Mouse (Mus musculus): ENCODE data around the gene Zc3h4. TPM values are rescaled to one million over a fixed set of nuclear protein-coding genes. Genes with fewer than 3 reads are reported as not detected.

Zc3h4 gene
- polyA plus RNA-seq (2021; fragmentation: Nextera tagmentation), result 3.7 and 4.5 TPM in 2 replicates
- long read RNA-seq, experiment 1, partial matches to known transcripts, result 0 of 4 reads
- long read RNA-seq, experiment 1, other reads (novel, unspliced or antisense), result 4 of 4 reads
- long read RNA-seq, experiment 2, partial matches to known transcripts, result 6 of 7 reads
- long read RNA-seq, experiment 2, other reads (novel, unspliced or antisense), result 1 of 7 reads

DNA sequence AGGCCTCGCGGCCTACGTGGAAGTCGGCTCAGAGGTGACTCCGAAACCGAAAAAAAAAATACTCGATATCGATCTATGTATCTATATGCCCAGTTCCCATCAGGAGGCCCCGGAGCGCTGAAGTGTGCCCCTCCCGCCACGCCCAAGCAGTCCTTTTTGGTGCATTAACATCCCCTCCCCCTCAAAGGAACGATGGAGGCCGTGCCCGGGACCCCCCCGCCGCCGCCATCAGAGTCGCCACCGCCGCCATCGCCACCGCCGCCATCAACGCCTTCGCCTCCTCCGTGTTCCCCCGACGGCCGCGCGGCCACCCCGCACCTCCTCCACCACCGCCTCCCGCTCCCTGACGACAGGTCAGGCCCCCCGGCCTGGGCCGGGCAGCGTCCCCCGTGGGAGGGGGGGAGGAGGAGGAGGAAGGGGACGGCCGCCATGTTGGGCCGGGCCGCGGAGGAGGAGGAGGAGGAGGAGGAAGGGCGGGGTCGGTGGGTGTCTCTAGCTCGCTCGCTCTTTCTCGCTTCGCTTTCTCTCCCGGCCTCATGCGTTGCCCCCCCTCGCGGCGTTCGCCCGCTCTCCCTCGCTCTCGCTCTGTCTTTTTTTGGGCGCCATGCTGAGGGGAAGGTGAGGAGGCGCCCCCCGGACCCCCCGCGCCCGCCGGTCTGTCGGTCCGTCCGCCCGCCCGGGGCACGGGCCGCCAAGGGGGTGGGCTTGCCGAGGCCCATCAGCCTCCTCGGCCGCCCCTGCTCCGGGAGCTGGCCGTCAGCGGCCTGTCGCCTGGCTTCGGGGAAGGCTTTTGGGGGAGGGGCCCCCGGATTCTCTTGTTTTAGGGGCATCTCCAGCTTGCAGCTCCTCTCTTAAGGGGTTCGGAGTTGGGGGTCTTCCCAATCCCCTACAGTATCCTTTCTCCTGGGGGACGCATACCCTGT lies at the start of gene Zc3h4:
Gene Zc3h4 (plus strand): TSS at position 222 of the 923 bp plus-strand sequence.

DNA sequence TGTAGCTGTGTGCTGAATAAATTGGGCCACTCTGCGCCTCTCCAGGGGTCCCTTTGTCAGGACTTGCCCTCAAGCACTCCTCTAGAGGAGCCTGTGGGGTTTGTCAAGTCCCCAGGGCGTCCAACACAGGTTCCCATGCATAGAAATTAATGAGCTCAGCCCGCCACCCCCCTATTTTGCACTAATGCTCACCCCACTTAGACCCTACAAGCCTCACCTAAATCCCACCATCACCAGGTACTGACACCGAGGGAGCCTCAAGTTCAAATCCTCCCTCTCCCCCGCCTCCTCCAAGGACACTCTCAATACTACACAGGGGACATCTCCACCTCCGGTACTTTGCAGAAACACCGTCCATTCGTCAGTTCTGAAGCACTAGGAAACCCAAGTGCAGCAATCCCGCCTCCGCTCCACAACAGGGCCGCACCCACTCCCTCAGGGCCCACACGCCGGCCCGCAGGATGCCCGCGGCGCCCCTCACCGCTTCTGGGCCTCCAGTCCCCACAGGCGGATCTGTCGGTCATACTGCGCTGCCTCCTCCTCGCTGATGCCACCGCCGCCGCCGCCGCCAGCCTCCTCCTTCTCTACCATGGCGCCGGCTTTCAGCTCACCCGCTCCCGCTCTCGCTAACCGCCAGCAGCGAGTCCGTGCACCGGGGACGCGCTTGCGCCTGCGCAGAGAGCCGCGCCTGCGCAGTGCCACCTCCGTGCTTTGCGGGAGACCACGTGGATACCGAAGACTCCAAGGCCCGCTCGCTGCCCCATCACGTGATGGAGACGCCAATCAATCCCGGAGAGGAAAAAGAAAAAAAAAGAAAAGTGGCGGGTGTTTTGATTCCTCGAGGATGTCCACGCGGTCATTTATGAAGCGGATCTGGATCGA lies 13.3 kb upstream of the Zc3h4 start, which contains the start of gene Sae1:
Gene Sae1 (minus strand): TSS at position 647 of the 882 bp plus-strand sequence.

DNA sequence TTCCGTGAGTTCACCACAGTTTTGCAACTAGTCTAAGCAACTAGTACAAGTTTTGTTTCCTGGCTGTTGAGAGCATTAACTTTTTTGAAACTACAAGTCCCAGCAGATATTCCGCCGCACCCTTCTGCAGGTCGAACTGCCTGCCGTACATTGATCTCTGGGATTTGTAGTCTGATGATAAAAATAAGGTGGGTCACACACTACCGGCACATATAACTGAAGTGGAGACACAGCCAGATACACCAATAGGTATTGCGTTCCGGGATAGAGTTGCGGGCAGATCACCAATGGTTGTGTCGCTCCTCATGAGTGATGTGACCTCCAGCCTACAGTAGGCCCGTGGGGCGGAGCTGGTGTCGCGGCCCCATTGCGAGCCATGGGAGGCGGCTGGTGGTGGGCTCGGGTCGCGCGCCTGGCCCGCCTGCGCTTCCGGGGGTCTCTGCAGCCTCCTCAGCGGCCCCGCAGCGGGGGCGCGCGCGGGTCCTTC lies 51.9 kb downstream of the Zc3h4 start, which contains the start of gene Tmem160:
Gene Tmem160 (plus strand): TSS at position 193 of the 487 bp plus-strand sequence.

DNA sequence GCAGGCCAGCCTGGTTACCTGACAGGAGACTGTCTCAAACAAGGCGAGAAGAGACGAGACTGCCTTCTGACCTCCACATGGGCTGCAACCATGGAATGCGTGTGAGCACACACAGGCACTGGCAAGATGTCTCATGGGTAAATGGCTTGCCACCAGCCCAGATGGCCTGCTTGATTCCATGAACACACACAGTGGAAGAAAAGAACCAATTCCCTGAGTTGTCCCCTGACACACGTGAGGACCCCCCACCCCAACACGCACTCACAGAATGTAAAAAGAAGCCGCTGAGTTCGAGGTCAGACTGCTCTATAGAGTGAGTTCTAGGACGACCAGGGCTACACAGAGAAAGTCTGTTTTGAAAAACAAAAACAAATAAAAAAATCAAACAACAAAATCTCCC lies 76.9 kb downstream of the Zc3h4 start, which contains the start of gene Npas1:
Gene Npas1 (minus strand): TSS at position 101 of the 400 bp plus-strand sequence.

Other genes starting within 250 kb of the Zc3h4 start
- 25.3 and 29.2 TPM in 2 replicates for gene Meis3, start 225.8 kb upstream of the Zc3h4 start, polyA plus RNA-seq (2021; fragmentation: Nextera tagmentation)
- gene Dhx34, start 178.9 kb upstream of the Zc3h4 start, polyA plus RNA-seq (2021; fragmentation: Nextera tagmentation), result 4.8 and 5.4 TPM in 2 replicates
- 0.65 and 0.70 TPM in 2 replicates for gene C5ar2, start 156.8 kb upstream of the Zc3h4 start, polyA plus RNA-seq (2021; fragmentation: Nextera tagmentation)
- gene C5ar1, start 141.4 kb upstream of the Zc3h4 start, polyA plus RNA-seq (2021; fragmentation: Nextera tagmentation), result 1.2 and 1.5 TPM in 2 replicates
- 31.3 and 36.8 TPM in 2 replicates for gene Inafm1, start 127.3 kb upstream of the Zc3h4 start, polyA plus RNA-seq (2021; fragmentation: Nextera tagmentation)
- 4.6 and 6.0 TPM in 2 replicates for gene Ccdc9, start 114.1 kb upstream of the Zc3h4 start, polyA plus RNA-seq (2021; fragmentation: Nextera tagmentation)
- 2.5 and 3.9 TPM in 2 replicates for gene Bbc3, start 92.5 kb upstream of the Zc3h4 start, polyA plus RNA-seq (2021; fragmentation: Nextera tagmentation)
- gene Sae1, start 13.1 kb upstream of the Zc3h4 start, polyA plus RNA-seq (2021; fragmentation: Nextera tagmentation), result 142 and 146 TPM in 2 replicates
- gene Tmem160, start 51.9 kb downstream of the Zc3h4 start, polyA plus RNA-seq (2021; fragmentation: Nextera tagmentation), result 212 and 217 TPM in 2 replicates
- gene Npas1, start 76.8 kb downstream of the Zc3h4 start, polyA plus RNA-seq (2021; fragmentation: Nextera tagmentation), result 10.2 and 11.5 TPM in 2 replicates
- 11.8 and 13.4 TPM in 2 replicates for gene Arhgap35, start 214.1 kb downstream of the Zc3h4 start, polyA plus RNA-seq (2021; fragmentation: Nextera tagmentation)

Measured in layer of hippocampus, adult 6 months (tissue).